Mouse (Mus musculus) testis, adult 2 months (tissue): ENCODE data around the gene Ankfn1.

Experiments used
- CTCF ChIP-seq: fragments of 200-500 bp; IDR thresholded peaks from 2 replicates; pipeline ENCODE4 v1.5.1; 2012; ENCODE audit warnings: low read depth, mild to moderate bottlenecking, inconsistent platforms, low read length, moderate library complexity; ENCODE audit not compliant: control insufficient read depth, insufficient read depth, insufficient replicate concordance
- POLR2A ChIP-seq: fragments of 200-500 bp; IDR thresholded peaks from 2 replicates; pipeline ENCODE4 v1.6.1; 2012; ENCODE audit warnings: low read depth, mild to moderate bottlenecking, inconsistent platforms, low read length, moderate library complexity; ENCODE audit not compliant: control insufficient read depth

- no peak for TF ChIP-seq POLR2A
- no peak for TF ChIP-seq CTCF
These were observed 239.1 kb downstream of the Ankfn1 start for GRCm38 (mm10) chr11:89538376-89538775.
